Mouse (Mus musculus) urinary bladder, postnatal 4 days (tissue): ENCODE data around the gene Lgi4.

Source experiments
- DNase-seq, 2 experiments: peaks; one replicate each; pipeline ENCODE4 v3.0.0; 2021 to 2022; ENCODE audit warnings: low spot score in 2 of 2

Lgi4 gene

GRCm38 (mm10) chr7:31076492-31076891, 17.4 kb downstream of the Lgi4 start, which contains the start of gene Fxyd3:
Gene Fxyd3, minus strand, starts transcription at chr7:31076704.
- DNase-seq, result peak in 1 of 2 experiments; percentile 56

- no peak for DNase-seq
These were observed 18.3 kb downstream of the Lgi4 start for GRCm38 (mm10) chr7:31077470-31077869.

- DNase-seq, result peak in 1 of 2 experiments; percentile 37
These were observed 18.8 kb downstream of the Lgi4 start for GRCm38 (mm10) chr7:31077885-31078445.

GRCm38 (mm10) chr7:31079670-31080069, 20.5 kb downstream of the Lgi4 start:
- no peak for DNase-seq

- no peak for DNase-seq
These were observed 21.5 kb downstream of the Lgi4 start for GRCm38 (mm10) chr7:31080611-31081010.

- DNase-seq, result no peak
These were observed 22.0 kb downstream of the Lgi4 start for GRCm38 (mm10) chr7:31081106-31081505.

GRCm38 (mm10) chr7:31082106-31082505, 23.0 kb downstream of the Lgi4 start:
- no peak for DNase-seq

GRCm38 (mm10) chr7:31082831-31083588, 23.9 kb downstream of the Lgi4 start:
- DNase-seq, result no peak

GRCm38 (mm10) chr7:31084140-31084539, 25.0 kb downstream of the Lgi4 start:
- DNase-seq, result no peak

- DNase-seq, result peak in 1 of 2 experiments; percentile 37
These were observed 26.0 kb downstream of the Lgi4 start for GRCm38 (mm10) chr7:31085171-31085570.

- no peak for DNase-seq
These were observed 27.1 kb downstream of the Lgi4 start for GRCm38 (mm10) chr7:31086175-31086755.

- no peak for DNase-seq
These were observed 28.1 kb downstream of the Lgi4 start for GRCm38 (mm10) chr7:31087262-31087661.

- DNase-seq, result no peak
These were observed 29.1 kb downstream of the Lgi4 start for GRCm38 (mm10) chr7:31088206-31088605.

- no peak for DNase-seq
These were observed 30.6 kb downstream of the Lgi4 start for GRCm38 (mm10) chr7:31089721-31090120.

- no peak for DNase-seq
These were observed 35.8 kb downstream of the Lgi4 start for GRCm38 (mm10) chr7:31094774-31095501.

GRCm38 (mm10) chr7:31096892-31097564, 37.9 kb downstream of the Lgi4 start:
- no peak for DNase-seq

- DNase-seq, result peak; percentile 85 to 93
These were observed 38.6 kb downstream of the Lgi4 start for GRCm38 (mm10) chr7:31097583-31098248.

GRCm38 (mm10) chr7:31098697-31099611, 39.8 kb downstream of the Lgi4 start:
- DNase-seq, result no peak

GRCm38 (mm10) chr7:31099612-31099982, 40.5 kb downstream of the Lgi4 start:
- DNase-seq, result no peak

- DNase-seq, result no peak
These were observed 41.6 kb downstream of the Lgi4 start for GRCm38 (mm10) chr7:31100786-31101185.
